Mouse (Mus musculus) hindbrain, embryonic 15.5 days (tissue): ENCODE measurements around the gene Aph1a. TPM values are rescaled to one million over a fixed set of nuclear protein-coding genes. Genes with fewer than 3 reads are reported as not detected.
"Not testable (repeated sequence)": the region's sequence is repeated elsewhere in the genome, so short reads cannot be mapped to it uniquely, and the experiment has no call there.

ENCODE experiments used
- ATAC-seq: fragments of 200-750 bp; cut with Nextera tagmentation; 2 replicates; pipeline ENCODE4 v1.8.0; 2017; ENCODE audit warnings: low read depth, moderate number of reproducible peaks, moderate TSS enrichment; ENCODE audit not compliant: low FRiP score
- H3K27ac ChIP-seq: fragments of 300-500 bp; sonication (generic); replicated peaks from 2 replicates; pipeline ENCODE4 v1.5.1; 2015; ENCODE audit warnings: mild to moderate bottlenecking, inconsistent platforms
- H3K27me3 ChIP-seq: fragments of 300-500 bp; sonication (generic); 2 replicates; pipeline ENCODE4 v1.6.1; 2015; ENCODE audit warnings: control low read depth, inconsistent platforms
- H3K36me3 ChIP-seq: fragments of 300-500 bp; sonication (generic); 2 replicates; pipeline ENCODE4 v1.6.1; 2015; ENCODE audit warnings: control low read depth, inconsistent platforms
- H3K4me1 ChIP-seq: fragments of 300-500 bp; sonication (generic); replicated peaks from 2 replicates; pipeline ENCODE4 v1.6.1; 2015; ENCODE audit warnings: control low read depth, inconsistent platforms
- H3K4me2 ChIP-seq: fragments of 300-500 bp; sonication (generic); 2 replicates; pipeline ENCODE4 v1.6.1; 2015; ENCODE audit warnings: moderate library complexity, mild to moderate bottlenecking, inconsistent platforms
- H3K4me3 ChIP-seq: fragments of 300-500 bp; sonication (generic); 2 replicates; pipeline ENCODE4 v1.5.1; 2015; ENCODE audit warnings: mild to moderate bottlenecking, inconsistent platforms
- H3K9ac ChIP-seq: fragments of 300-500 bp; sonication (generic); 2 replicates; pipeline ENCODE4 v1.6.1; 2015; ENCODE audit warnings: inconsistent platforms
- H3K9me3 ChIP-seq: fragments of 300-500 bp; sonication (generic); 2 replicates; pipeline ENCODE4 v1.6.1; 2016; ENCODE audit warnings: control low read depth, inconsistent platforms
- WGBS: fragments of 180-500 bp; shearing (Covaris S2); methylation state at CpG from one replicate; pipeline ENCODE4 v1.1.7; 2015; 5-methylcytosine and 5-hydroxymethylcytosine counted together
- polyA plus RNA-seq: library from polyadenylated mRNA; unstranded; fragments of >200 nt; fragmentation: Nextera tagmentation; extraction: Ambion mirVana; gene quantifications from 2 replicates; pipeline ENCODE4 v1.2.1, GENCODE M21; 2015

Gene Aph1a
- polyA plus RNA-seq, 1 experiment from 2014 or later, result 34.9 TPM

GRCm38 (mm10) chr3:95904568-95904967 lies 10.8 kb downstream of the Aph1a start, which contains the start of gene Car14:
TSS of gene Car14 (minus strand) at chr3:95904691.
- H3K27ac ChIP-seq, result 0 out of 2 replicates have a peak within 1 kb of the TSS, but pooled peaks have one; percentile 10
- WGBS, result 0% methylated on average over 15 of the region's 15 CpGs
- H3K4me2 ChIP-seq, result peak within 1 kb of the TSS; percentile 61
- no peaks in the 10 kb centered on the region for H3K36me3 ChIP-seq
- no peaks in the 10 kb centered on the region for H3K9me3 ChIP-seq
- H3K4me1 ChIP-seq, result peaks cover 30% of the 10 kb centered on the region
- H3K9ac ChIP-seq, result peak within 1 kb of the TSS; percentile 26; the same call in 1 of the 2 replicates
- H3K4me3 ChIP-seq, result peak within 1 kb of the TSS; percentile 25
- H3K27me3 ChIP-seq, result peaks cover 27% of the 10 kb centered on the region
- ATAC-seq, result no peak; the same call in 1 of the 2 replicates

DNA sequence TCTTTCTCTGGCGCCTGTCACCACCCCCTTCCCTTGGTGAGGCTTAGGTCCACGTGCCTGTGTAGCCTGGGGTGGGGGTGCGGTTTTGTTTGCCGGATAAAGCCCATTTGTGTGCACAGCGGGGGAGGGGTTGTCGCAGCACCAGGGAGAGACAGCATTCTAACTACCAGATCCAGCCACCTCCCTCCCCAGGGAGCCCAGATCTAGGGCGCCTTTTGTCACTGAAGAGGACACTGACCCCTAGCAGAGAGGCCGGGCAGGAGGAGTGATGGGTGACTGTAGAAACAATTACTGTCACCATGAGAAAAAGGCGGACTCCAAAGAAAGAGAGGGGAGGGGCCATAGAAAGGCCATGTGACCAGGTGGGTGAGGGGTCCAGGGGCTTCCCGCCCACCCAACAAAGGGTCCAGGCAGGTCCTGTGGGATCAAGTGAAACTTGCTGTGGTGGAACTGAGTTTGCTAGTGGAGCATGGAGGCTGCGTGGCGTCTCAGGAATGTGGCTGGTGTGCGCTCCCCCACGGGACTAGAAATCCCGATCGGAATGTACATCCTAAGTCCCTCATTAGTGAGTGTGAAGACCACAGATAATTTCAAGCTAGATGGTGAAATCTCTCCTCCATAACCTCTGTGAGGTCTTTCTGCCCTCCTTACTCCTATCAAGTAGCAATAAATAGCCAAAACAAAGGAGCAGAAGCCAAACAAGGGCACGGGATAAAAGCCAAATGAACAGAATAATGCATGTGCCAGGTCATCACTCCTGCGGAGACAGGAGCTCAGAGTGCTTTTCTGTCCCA lies 11.6 kb downstream of the Aph1a start:
- H3K9ac ChIP-seq, result 0 out of 2 replicates have a peak overlapping the region, but pooled peaks have one; percentile 1
- H3K4me3 ChIP-seq, result peak overlapping the region; percentile 25
- no peaks in the 10 kb centered on the region for H3K36me3 ChIP-seq
- H3K4me1 ChIP-seq, result peaks cover 30% of the 10 kb centered on the region
- ATAC-seq, result peak; percentile 32; the same call in 1 of the 2 replicates
- peak overlapping the region; percentile 61 for H3K4me2 ChIP-seq
- H3K9me3 ChIP-seq, result no peaks in the 10 kb centered on the region
- WGBS, result under 1% methylated on average over 16 of the region's 18 CpGs
- H3K27ac ChIP-seq, result no peak overlapping the region
- H3K27me3 ChIP-seq, result peaks cover 27% of the 10 kb centered on the region

GRCm38 (mm10) chr3:95905940-95906492 lies 12.2 kb downstream of the Aph1a start:
- Histone ChIP-seq H3K9ac (0 out of 2 replicates have a peak overlapping the region, but pooled peaks have one; percentile 10), H3K4me3 (peak overlapping the region; percentile 25), H3K27ac (no peak overlapping the region), H3K27me3 (peaks cover 27% of the 10 kb centered on the region), H3K36me3 (no peaks in the 10 kb centered on the region), H3K9me3 (no peaks in the 10 kb centered on the region), H3K4me1 (peaks cover 30% of the 10 kb centered on the region), H3K4me2 (peak overlapping the region; percentile 61)
- WGBS, result under 1% methylated on average over 12 of the region's 12 CpGs
- peak; percentile 27; the same call in 1 of the 2 replicates for ATAC-seq

GRCm38 (mm10) chr3:95906860-95907259 lies 13.1 kb downstream of the Aph1a start:
- WGBS, result under 1% methylated on average over 12 of the region's 12 CpGs
- ATAC-seq, result no peak
- Histone ChIP-seq H3K9ac (no peak overlapping the region), H3K27ac (no peak overlapping the region), H3K4me1 (peaks cover 30% of the 10 kb centered on the region), H3K4me3 (peak overlapping the region; percentile 25), H3K4me2 (peak overlapping the region; percentile 61), H3K9me3 (no peaks in the 10 kb centered on the region), H3K27me3 (peaks cover 27% of the 10 kb centered on the region), H3K36me3 (no peaks in the 10 kb centered on the region)

DNA sequence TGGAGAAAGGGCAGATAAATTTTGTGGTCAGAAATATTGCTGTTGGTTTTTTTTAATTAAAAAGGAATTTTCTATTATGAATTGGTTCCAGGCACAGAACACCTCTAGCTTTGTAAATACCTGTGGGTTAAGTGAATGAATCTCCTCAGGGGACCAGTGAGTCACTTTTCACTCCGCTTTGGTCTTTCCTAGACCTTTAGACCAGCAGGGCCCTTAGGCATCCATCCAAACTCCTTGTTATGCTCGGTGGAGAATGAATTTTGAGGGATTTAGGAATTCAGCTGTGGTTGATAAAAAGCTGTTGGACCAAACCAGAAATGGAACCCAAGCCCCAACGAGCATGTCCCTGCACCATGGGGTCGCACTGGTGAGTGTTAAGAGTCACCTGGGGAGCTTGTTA lies 13.8 kb downstream of the Aph1a start:
- peaks cover 30% of the 10 kb centered on the region for H3K4me1 ChIP-seq

DNA sequence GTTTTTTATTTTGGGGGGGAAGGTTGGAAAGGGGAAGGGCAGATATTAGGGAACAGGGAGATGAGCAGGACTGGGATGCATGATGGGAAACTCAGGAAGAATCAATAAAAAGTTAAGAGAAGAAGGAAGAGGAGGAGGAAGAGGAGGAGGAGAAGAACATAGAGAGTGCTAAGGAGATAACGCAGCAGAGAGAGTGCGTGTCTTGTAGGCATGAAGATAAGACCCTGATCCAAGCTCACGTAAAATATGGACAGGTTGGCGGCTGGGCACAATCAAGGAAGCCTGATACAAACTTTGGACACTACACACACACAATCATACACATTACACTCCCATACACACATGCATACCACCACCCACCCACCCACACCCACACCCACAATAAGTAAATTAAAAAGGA lies 20.9 kb downstream of the Aph1a start:
- Histone ChIP-seq H3K9ac (no peak overlapping the region), H3K4me3 (no peak overlapping the region), H3K36me3 (no peaks in the 10 kb centered on the region), H3K27ac (no peak overlapping the region), H3K9me3 (no peaks in the 10 kb centered on the region), H3K4me1 (no peaks in the 10 kb centered on the region), H3K4me2 (no peak overlapping the region), H3K27me3 (no peaks in the 10 kb centered on the region)
- 96% methylated on average over 4 of the region's 4 CpGs for WGBS
- no peak for ATAC-seq

More for the DNA sequence above, 13.8 kb downstream of the Aph1a start:
- Histone ChIP-seq H3K27me3 (peaks cover 27% of the 10 kb centered on the region), H3K4me2 (no peak overlapping the region), H3K4me3 (no peak overlapping the region), H3K9ac (no peak overlapping the region), H3K27ac (no peak overlapping the region), H3K9me3 (no peaks in the 10 kb centered on the region), H3K36me3 (no peaks in the 10 kb centered on the region)
- no peak for ATAC-seq
- WGBS, result 48% methylated on average over 4 of the region's 4 CpGs

- H3K27me3 ChIP-seq, result no peaks in the 10 kb centered on the region
- no peak for ATAC-seq
- no peak overlapping the region for H3K4me2 ChIP-seq
- no peak overlapping the region for H3K27ac ChIP-seq
- no peak overlapping the region for H3K9ac ChIP-seq
- no peak overlapping the region for H3K4me3 ChIP-seq
- no peaks in the 10 kb centered on the region for H3K36me3 ChIP-seq
- no peaks in the 10 kb centered on the region for H3K9me3 ChIP-seq
- H3K4me1 ChIP-seq, result no peaks in the 10 kb centered on the region
- 76% methylated on average over 7 of the region's 7 CpGs for WGBS
Measured at GRCm38 (mm10) chr3:95916760-95917159, 23.0 kb downstream of the Aph1a start.

GRCm38 (mm10) chr3:95920532-95920931 lies 26.8 kb downstream of the Aph1a start:
- ATAC-seq, H3K36me3 ChIP-seq, H3K4me3 ChIP-seq, H3K9ac ChIP-seq, H3K4me2 ChIP-seq, H3K27ac ChIP-seq, H3K27me3 ChIP-seq, H3K4me1 ChIP-seq, H3K9me3 ChIP-seq: not testable (repeated sequence)
- 55% methylated on average over 2 of the region's 2 CpGs for WGBS

DNA sequence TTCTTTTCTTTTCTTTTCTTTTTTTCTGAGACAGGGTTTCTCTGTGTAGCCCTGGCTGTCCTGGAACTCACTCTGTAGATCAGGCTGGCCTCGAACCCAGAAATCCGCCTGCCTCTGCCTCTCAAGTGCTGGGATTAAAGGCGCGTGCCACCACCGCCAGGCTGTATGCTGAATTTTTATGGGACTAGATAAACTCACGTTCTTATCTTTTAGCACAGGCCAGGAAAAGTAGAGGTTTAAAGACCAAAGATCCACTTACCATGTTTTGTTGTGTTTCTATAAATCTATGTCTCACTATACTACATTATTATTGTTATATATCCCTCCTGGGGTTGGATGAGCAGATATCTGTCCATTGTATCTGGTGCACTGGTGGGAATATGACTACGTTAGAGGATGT lies 29.7 kb downstream of the Aph1a start:
- not testable (repeated sequence) for H3K4me1 ChIP-seq, H3K9me3 ChIP-seq, H3K27me3 ChIP-seq, H3K4me2 ChIP-seq, H3K4me3 ChIP-seq, H3K9ac ChIP-seq, H3K36me3 ChIP-seq, ATAC-seq, H3K27ac ChIP-seq
- WGBS, result 95% methylated on average over 7 of the region's 7 CpGs

GRCm38 (mm10) chr3:95924185-95924584 lies 30.4 kb downstream of the Aph1a start:
- Histone ChIP-seq H3K9ac (no peak overlapping the region), H3K27me3 (no peaks in the 10 kb centered on the region), H3K4me3 (no peak overlapping the region), H3K4me1 (no peaks in the 10 kb centered on the region), H3K27ac (no peak overlapping the region), H3K4me2 (no peak overlapping the region), H3K36me3 (no peaks in the 10 kb centered on the region), H3K9me3 (no peaks in the 10 kb centered on the region)
- ATAC-seq, result no peak
- 71% methylated on average over 4 of the region's 4 CpGs for WGBS

DNA sequence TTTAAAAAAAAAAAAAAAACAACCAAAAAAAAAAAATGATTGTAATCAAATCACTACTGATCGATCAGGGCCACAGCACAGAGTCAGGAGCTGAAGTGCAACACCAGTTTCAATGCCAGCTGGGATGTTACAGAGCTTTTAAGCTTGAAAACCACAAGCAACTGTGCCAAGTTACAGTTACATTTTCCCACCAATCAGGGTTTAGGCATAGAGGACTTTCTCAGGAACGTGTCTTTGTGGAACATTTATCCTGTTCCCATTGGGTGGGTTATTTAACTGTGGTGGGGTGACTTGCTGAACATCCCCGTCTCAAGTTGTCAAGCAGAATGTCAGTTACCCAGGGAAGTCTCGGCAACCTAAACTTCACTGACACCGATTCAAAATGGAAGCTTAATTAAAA lies 31.3 kb downstream of the Aph1a start:
- Histone ChIP-seq H3K27ac (no peak overlapping the region), H3K4me2 (no peak overlapping the region), H3K9ac (no peak overlapping the region), H3K9me3 (no peaks in the 10 kb centered on the region), H3K27me3 (no peaks in the 10 kb centered on the region), H3K36me3 (no peaks in the 10 kb centered on the region), H3K4me3 (no peak overlapping the region), H3K4me1 (peaks cover 2% of the 10 kb centered on the region)
- no peak for ATAC-seq
- 82% methylated on average over 5 of the region's 5 CpGs for WGBS

DNA sequence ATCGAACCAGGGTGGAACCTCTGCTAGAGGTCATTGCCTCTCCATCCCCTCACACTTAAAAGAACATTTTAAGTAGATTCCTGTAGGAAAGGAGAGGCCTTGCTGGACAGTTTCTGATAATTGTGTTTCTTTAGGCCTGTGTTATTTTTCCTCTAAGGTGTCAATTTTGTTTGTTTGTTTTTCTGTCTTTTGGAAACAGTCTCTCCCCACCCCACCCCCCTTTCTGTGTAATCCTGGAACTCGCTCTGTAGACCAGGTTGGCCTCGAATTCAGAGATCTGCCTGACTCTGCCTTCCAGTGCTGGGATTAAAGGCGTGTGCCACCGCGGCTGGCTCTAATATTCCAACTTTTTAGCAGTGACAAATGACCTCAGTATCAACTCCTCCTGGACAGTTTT lies 34.5 kb downstream of the Aph1a start:
- Histone ChIP-seq H3K4me2 (peak overlapping the region; percentile 66), H3K4me1 (peaks cover 11% of the 10 kb centered on the region), H3K36me3 (no peaks in the 10 kb centered on the region), H3K4me3 (peak overlapping the region; percentile 97), H3K9me3 (no peaks in the 10 kb centered on the region), H3K9ac (no peak overlapping the region), H3K27me3 (no peaks in the 10 kb centered on the region), H3K27ac (peak overlapping the region; percentile 63; the same call in 1 of the 2 replicates)
- no peak for ATAC-seq
- WGBS, result 73% methylated on average over 6 of the region's 6 CpGs
